Mouse (Mus musculus) gastrocnemius, adult 18-20 months (tissue): Measurements from ENCODE around the gene Ick. TPM values are rescaled to one million over a fixed set of nuclear protein-coding genes. Genes with fewer than 3 reads are reported as not detected.
"Not testable (repeated sequence)": the region's sequence is repeated elsewhere in the genome, so short reads cannot be mapped to it uniquely, and the experiment has no call there.

ENCODE experiments used
- DNase-seq: peaks from one replicate; pipeline ENCODE4 v3.0.0; 2021; ENCODE audit warnings: low spot score
- total RNA-seq, 2 experiments: library from RNA; stranded (reverse); gene quantifications; 2 replicates each; pipeline ENCODE4 v1.2.3; 2021

Ick gene
- total RNA-seq, 2 experiments from 2014 or later = 4.3 to 4.7 TPM

- DNase-seq = no peak
These were observed 37.6 kb downstream of the Ick start for GRCm38 (mm10) chr9:78146627-78147026.

DNA sequence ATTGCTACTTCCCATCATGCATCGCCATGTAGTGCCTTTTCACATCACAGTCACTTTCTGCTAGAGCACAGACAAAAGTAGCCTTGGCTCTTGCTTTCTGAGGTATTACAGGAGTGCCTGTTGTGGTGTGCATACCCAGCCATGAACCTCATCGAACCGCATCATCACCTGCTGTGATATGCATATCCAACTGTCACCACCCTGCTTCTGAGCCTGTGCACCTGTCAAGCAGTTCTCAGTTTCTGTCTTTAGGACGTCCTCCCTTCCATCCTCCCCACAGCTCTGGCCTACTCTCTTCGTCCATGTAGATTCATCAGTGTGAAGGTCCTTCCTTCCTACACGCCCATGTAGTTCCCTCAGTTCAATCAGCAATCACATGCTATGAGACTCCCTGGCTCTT is 39.2 kb downstream of the Ick start:
- DNase-seq = no peak

- DNase-seq = not testable (repeated sequence)
These were observed 40.8 kb downstream of the Ick start for GRCm38 (mm10) chr9:78149770-78150169.

- no peak for DNase-seq
These were observed 45.4 kb downstream of the Ick start for GRCm38 (mm10) chr9:78154211-78154977.

DNA sequence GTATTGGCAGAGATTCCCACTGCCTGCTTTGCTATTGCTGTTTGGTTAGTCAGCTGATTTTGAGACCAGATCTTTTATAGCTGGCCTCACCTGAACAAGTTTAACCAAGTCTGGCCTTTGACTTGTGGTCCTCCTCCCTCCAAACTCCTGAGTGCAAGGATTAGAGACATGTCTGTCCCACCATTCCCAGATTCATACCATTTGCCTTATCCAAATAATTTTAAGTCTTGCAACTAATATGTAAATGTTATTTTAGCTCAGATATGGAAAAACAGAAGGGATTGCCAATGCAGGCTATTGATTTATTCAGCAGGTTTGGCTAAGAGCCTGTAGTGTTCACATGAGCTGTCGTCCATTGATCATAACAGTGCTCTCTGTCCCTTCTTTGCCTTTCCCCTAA is 48.2 kb downstream of the Ick start:
- DNase-seq = no peak

- no peak for DNase-seq
These were observed 54.3 kb downstream of the Ick start for GRCm38 (mm10) chr9:78163291-78163690.

DNA sequence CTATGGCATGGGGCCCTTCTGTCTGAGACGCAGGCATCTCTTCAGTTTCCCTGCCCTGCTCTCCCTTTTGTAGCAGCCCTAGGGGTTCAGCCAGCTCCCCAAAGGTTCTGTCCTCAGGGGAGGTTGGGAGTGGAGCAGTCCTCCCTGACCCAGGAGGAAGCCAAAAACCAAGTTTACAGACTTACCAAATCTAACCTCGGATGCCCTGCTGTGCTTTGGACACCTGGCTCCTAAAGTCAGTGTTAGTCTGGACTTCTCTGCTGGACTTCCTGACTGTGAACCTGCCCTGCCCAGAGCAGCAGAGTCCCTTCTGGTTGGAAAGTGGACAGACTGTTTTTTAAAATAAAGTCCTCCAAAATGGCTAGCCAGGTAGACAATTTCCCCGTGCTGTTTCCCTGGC is 55.7 kb downstream of the Ick start:
- no peak for DNase-seq

DNA sequence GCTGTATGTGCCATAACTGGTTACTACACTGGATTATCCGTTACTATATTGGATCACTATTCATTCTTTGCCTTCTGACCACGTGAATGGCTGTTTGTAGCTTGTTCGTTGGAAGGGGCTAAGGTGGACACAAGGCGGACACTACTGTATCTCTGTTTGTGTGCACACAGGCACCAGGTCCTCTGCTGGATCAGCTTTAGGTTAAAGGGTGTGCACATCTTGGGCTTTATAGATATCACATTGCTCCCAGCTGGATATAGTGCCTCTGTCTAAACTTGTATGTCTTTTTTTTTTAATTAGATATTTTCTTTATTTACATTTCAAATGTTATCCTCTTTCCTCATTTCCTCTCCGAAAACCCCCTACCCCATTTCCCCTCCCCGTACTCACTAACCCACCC is 56.5 kb downstream of the Ick start:
- DNase-seq = no peak

DNA sequence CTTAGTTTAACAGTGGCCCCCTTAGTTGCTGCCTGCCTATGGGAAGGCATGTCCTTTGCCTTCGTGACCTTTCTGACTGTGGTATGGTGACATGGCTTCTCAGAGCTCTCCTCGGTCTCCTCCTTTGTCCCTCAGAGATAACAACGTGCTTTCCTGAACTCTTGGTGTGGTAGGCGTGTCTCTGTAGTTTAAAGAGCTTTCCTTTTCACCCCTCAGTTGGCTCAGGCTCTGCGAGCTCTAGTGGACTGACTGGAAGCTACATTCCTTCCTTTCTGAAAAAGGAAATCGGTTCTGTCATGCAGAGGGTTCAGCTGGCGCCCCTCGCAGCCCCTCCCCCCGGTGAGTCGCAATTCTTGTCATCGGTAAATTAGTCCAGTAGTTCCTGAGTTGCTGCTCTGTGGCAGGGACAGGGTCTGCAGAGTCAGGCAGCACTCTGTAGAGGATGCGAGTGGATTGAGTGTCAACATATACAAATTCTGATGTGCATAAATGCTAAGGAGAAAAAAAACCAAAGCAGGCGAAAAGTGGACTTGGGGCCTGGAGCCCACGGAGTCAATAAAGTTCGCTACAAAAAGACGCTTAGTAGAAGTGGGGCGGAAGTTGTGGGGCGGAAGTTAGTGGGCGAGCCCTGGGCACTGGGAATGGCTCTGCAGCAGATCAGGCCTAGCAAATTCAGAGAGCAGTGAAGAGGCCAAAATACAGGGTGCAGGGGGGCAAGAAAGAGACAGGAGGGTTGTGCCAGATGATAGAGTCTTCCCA is 57.9 kb downstream of the Ick start:
- no peak for DNase-seq

GRCm38 (mm10) chr9:78167453-78167969 is 58.5 kb downstream of the Ick start:
- no peak for DNase-seq

DNA sequence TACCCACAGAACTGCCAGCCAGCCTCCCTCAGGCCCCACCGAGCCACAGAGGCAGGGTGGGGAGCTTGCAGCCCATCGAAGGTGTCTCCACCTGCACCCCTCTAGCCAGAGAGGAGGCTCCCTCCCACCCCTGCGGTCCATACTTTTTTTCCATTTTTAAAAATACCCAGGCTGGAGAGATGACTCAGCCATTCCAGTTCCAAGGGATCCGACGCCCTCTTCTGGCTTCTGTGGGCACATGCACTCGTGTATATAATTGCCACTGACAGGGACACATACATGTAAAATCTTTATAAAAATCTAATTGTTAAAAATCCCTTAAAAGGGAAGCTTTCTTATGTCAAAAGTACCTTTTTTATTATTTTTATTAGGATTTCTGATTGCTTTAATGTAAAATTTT is 59.9 kb downstream of the Ick start:
- DNase-seq = no peak

GRCm38 (mm10) chr9:78174016-78174415 is 65.0 kb downstream of the Ick start:
- no peak for DNase-seq

GRCm38 (mm10) chr9:78174925-78175276 is 65.9 kb downstream of the Ick start:
- not testable (repeated sequence) for DNase-seq

DNA sequence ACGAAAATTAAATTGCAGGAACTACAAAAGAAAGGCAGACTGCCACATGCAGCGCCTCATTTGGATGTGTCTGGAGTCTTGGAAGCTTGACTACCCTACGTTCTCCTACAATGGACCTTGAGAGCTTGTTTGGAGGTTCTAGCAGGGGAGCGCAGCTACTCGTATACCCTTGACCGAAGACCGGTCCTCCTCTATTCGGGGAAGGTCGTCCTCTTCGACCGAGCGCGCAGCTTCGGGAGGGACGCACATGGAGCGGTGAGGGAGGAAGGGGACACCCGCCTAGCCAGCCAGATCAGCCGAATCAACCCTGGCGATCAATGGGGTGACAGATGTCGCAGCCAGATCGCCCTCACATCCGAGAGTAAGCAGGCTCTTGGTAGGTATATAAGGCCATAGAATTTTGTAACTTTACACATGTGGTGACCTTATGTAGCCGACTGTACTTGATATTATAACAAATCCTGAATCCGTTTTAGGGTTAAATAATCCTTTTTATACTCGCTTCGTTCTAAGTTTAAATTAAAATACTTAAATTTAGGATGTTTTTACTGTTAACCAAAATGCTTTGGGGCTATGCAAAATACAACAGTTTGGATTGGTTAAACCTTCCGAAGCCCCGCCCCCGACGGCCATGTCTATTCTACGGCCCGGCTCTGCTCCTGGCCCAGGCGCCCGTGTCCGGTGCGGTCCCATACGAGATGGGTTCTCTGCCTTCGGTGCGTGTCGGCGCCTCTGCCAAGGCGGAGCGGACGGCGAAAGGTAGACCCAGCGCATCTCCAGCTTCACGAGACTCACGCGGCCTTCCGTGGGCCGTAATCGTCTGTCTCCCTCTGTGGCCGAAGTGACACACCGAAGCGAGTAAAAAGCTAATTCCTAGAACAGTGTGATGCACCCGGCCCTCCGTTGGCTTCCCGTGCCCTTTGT is 66.5 kb downstream of the Ick start:
- peak; percentile 94 for DNase-seq

DNA sequence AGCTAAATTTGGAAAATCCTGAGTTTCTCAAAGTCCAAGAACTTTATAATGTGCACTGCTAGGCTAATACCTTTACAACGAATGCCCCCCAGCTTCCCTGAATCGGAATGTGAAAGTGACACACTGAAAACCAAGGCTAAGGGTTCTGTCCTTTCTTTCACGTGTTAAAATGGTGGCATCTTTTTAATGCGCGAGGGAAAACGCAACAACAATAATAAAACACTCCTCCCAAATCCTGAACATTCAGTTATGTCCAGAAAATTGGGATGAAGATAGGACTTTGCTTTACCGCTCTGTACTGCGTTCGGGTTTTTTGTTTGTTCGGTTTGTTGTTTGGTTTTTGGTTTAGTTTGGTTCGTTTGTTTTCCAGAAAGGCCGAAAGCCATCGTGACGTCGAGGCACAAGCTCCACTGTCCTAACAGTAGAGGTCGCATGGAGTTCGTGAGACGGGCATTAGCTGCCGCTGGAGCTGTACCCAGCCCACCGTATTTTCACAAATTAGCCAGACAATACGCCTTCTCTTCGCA is 67.3 kb downstream of the Ick start:
- peak; percentile 67 for DNase-seq

DNA sequence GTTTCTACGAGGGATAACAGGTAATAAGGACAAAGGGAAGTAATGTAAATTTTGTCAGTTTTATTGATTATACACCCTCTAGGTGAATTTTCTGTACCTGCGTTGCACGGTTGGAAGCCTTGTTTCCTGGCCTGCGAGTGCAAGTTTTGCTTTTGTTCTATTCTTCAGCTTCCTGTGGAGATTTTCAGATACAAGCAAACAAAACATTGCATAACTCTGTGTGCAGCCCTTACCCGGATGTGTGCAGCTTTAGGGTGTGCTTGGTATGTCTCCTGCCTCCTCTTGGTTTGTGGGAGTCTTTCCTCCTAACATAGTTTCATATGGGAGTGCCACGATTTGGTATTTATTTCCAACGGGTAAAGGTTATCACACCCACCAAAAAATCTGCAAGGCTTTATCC is 67.8 kb downstream of the Ick start:
- DNase-seq = no peak

DNA sequence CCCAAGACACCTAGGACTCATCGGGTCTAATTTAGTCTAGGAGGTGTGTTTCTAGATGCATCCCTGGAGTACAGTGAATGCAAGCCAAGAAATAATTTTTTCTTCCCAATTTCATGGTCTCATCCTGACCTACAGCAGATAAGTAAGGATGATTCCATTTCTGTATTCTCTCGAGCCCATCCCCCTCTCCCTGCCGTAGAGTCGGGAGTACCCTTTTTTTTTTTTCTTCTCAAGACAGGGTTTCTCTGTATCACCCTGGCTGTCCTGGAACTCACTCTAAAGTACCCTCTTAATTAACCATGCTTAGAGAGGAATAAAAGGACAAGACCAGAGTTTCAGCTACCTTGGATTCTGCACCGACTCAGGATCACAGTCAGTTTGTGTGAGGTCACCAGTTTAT is 69.2 kb downstream of the Ick start:
- DNase-seq = no peak

DNA sequence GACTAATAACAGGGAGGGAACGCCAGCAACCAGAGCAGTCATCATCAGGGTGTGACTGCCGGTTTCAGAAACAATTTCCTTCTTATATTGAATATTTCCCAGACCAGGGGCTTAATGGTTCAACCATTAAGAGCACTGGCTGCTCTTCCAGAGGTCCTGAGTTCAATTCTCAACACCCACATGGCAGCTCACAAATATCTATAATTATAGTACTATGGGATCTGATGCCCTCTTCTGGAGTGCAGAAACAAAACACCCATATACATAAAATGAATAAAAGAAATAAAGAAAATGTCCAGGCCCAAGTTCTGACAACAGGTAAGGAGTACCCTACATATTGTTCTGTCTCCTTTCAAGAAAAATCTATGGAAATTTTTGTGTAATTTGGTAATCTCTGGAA is 70.1 kb downstream of the Ick start:
- no peak for DNase-seq

- DNase-seq = not testable (repeated sequence)
These were observed 73.5 kb downstream of the Ick start, which contains the start of gene Gsta4 for GRCm38 (mm10) chr9:78182474-78182873. Gene Gsta4 (plus strand): TSS chr9:78182774.

DNA sequence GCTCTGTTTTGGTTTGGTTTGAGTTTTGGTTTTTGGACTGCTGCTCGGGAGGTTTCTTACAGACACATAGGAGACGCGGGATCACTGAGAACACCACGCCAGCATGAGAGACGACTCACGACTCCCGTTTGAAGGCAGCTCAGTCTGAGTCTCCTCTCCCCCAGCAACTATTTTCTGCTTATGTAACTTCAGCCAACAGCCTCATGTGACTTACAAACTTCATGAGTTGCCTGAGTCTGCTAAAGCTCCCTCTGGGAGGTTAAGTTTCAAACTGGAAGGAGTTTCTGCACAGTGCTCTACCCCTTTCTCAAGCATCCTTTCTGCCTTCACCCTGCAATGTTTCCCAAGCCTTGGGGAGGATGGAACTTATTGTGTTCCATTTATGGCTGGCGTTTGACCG is 76.7 kb downstream of the Ick start:
- DNase-seq = peak; percentile 43

DNA sequence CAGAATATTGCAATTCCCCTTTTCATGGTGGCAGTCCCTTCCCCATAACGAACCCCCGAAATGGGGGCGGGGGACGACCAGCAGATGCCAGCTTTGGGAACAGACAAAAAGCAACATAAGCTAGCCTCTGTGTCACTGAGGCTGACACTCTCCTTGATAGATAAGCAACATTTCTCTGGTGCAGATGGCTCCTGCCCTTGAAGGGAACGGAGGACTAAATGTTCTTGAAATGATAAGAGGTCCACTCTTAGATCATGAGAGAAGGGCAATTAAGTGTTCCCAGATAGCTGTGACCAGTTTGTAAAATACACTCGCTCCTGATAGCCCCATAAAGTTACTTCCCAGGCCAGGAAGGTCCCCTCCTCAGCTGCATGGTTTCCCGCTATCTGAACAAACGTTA is 79.9 kb downstream of the Ick start:
- DNase-seq = no peak
